Mouse (Mus musculus) ES-E14 (cell line): ENCODE results near the gene Nsg2.

Source experiments
- CHD2 ChIP-seq: IDR thresholded peaks from 2 replicates; pipeline ENCODE4 v1.6.1; 2014; ENCODE audit warnings: mild to moderate bottlenecking, low read depth, low read length, inconsistent platforms
- HCFC1 ChIP-seq: IDR thresholded peaks from 2 replicates; pipeline ENCODE4 v1.6.1; 2012; ENCODE audit warnings: low read length, inconsistent platforms, borderline replicate concordance; ENCODE audit not compliant: insufficient read depth
- MAFK ChIP-seq: IDR thresholded peaks from 2 replicates; pipeline ENCODE4 v1.6.1; 2014; ENCODE audit warnings: mild to moderate bottlenecking, low read depth, low read length, inconsistent platforms; ENCODE audit not compliant: insufficient read depth
- ZC3H11A ChIP-seq: IDR thresholded peaks from 2 replicates; pipeline ENCODE4 v1.6.1; 2012; ENCODE audit warnings: low read depth, mild to moderate bottlenecking, inconsistent platforms, low read length, borderline replicate concordance
- ZNF384 ChIP-seq: IDR thresholded peaks from 2 replicates; pipeline ENCODE4 v1.6.1; 2012; ENCODE audit warnings: low read depth, low read length, inconsistent platforms

DNA sequence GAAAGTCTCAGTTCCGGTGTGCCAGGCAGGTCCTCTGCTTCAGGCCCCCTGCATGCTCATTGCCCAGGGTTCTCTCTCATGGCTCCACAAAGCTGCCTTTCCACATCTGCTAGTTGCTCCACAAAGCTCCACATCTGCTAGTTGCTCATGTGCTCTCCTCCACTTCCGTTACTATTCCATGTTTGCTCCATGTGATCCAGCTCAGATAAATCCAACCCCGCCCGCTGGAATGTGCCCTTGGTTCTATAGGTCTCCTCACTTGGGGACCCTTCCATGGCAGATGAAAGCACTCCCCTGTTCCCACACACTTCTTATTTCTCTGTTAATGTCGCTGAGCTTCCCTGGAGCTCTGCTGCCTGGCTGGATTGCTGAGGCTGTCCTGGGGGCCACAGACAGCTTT lies 26.4 kb downstream of the Nsg2 start:
- TF ChIP-seq ZNF384 (no peak), HCFC1 (no peak), CHD2 (no peak), ZC3H11A (no peak), MAFK (no peak)
